ENCODE assay signal across 15 mouse cellular contexts in the genomic region with DNA sequence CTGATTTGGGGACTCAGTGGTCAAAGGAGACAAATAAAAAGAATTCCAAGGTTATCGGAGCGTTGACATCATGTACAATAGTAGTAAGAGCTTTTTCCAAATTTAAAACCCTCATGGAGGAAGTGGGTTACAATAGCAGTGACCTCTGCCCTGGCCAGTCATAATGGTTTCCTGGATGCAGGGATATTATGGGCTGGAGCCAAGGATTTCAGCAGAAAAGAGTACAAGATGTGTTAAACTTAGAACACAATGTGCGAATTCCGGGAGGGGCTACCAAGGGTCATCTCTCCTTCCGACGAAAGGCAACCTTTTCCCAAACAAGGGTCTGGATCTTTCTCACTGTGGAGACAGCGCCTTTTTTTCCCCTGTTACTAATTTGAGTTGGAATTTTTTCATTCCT.
DNase-seq lines count a peak whose midpoint lies in the region; ATAC-seq and TF ChIP-seq lines count a peak whose summit lies in the region.
"Had no signal": no experiment of that assay in that cellular context is flagged by ENCODE, and none has a peak within 500 bp of the region (broad histone marks: within the 10 kb centered on the region; RNA-seq: fewer than 3 reads in every experiment).

No protein-coding gene starts in this region.

- no peak overlapping the region for H3K9ac ChIP-seq in heart, adult 2 months (ENCODE audit: low read depth, low read length)
- no peak overlapping the region for H3K9ac ChIP-seq in heart, embryonic 12.5 days
- no peak overlapping the region for H3K9ac ChIP-seq in forebrain, embryonic 12.5 days
- H3K9ac ChIP-seq: forebrain, postnatal 0 days; hindbrain, embryonic 12.5 days; limb, embryonic 12.5 days; neural tube, embryonic 12.5 days had no signal

- TF ChIP-seq POLR2A in heart, adult 2 months (IDR thresholded peaks at IDR 0.05; ENCODE audit: insufficient read depth, low read depth, low read length): no peak
- TF ChIP-seq POLR2A in kidney, adult 2 months (IDR thresholded peaks at IDR 0.05; ENCODE audit: low read depth, low read length): no peak

- no peak for TF ChIP-seq CTCF in heart, adult 2 months (IDR thresholded peaks at IDR 0.05)
- no peak for TF ChIP-seq CTCF in kidney, adult 2 months (conservative IDR thresholded peaks at IDR 0.05; ENCODE audit: insufficient read depth, insufficient read length, low read depth, low read length)

- ATAC-seq in heart, embryonic 12.5 days (ENCODE audit: insufficient number of reproducible peaks, low FRiP score): no peak
- ATAC-seq in forebrain, embryonic 12.5 days (ENCODE audit: low FRiP score): no peak
- ATAC-seq: forebrain, postnatal 0 days had no signal

- H3K27ac ChIP-seq in heart, adult 2 months: peak overlapping the region; percentile 76
- H3K27ac ChIP-seq in heart, embryonic 12.5 days (ENCODE audit: poor library complexity, severe bottlenecking): no peak overlapping the region
- H3K27ac ChIP-seq in kidney, adult 2 months (ENCODE audit: insufficient read depth, low read depth, low read length): no peak overlapping the region
- no peak overlapping the region for H3K27ac ChIP-seq in forebrain, embryonic 12.5 days
- H3K27ac ChIP-seq: hindbrain, embryonic 12.5 days; layer of hippocampus, adult 2 months; limb, embryonic 12.5 days; neural tube, embryonic 12.5 days had no signal

- H3K4me3 ChIP-seq in heart, adult 2 months: no peak overlapping the region; the same call in 1 of the 2 replicates
- no peak overlapping the region for H3K4me3 ChIP-seq in heart, embryonic 12.5 days
- no peak overlapping the region for H3K4me3 ChIP-seq in kidney, adult 2 months (ENCODE audit: insufficient read depth, low read depth, low read length)
- no peak overlapping the region for H3K4me3 ChIP-seq in forebrain, embryonic 12.5 days (replicated peaks)
- H3K4me3 ChIP-seq: hindbrain, embryonic 12.5 days; layer of hippocampus, adult 2 months; limb, embryonic 12.5 days; neural tube, embryonic 12.5 days had no signal

- H3K27me3 ChIP-seq in heart, adult 2 months (ENCODE audit: control insufficient read depth, insufficient read depth, low read length): no peaks in the 10 kb centered on the region
- no peaks in the 10 kb centered on the region for H3K27me3 ChIP-seq in heart, embryonic 12.5 days (replicated peaks)
- H3K27me3 ChIP-seq in kidney, adult 2 months (replicated peaks; ENCODE audit: control insufficient read depth, insufficient read depth, low read length): no peaks in the 10 kb centered on the region
- H3K27me3 ChIP-seq in forebrain, embryonic 12.5 days: peaks cover 23% of the 10 kb centered on the region
- H3K27me3 ChIP-seq: hindbrain, embryonic 12.5 days; neural tube, embryonic 12.5 days had no signal

- 41% methylated on average over 7 of the region's 7 CpGs for WGBS in heart, adult 2 months
- WGBS in heart, embryonic 12.5 days: 61% methylated on average over 7 of the region's 7 CpGs
- 55% methylated on average over 7 of the region's 7 CpGs for WGBS in kidney, adult 2 months
- WGBS in forebrain, embryonic 12.5 days: 66% methylated on average over 7 of the region's 7 CpGs

- no peaks in the 10 kb centered on the region for H3K9me3 ChIP-seq in heart, embryonic 12.5 days (replicated peaks)
- H3K9me3 ChIP-seq in forebrain, embryonic 12.5 days: no peaks in the 10 kb centered on the region
- H3K9me3 ChIP-seq: hindbrain, embryonic 12.5 days; limb, embryonic 12.5 days; neural tube, embryonic 12.5 days had no signal

- no peak overlapping the region for H3K4me2 ChIP-seq in heart, embryonic 12.5 days
- no peak overlapping the region for H3K4me2 ChIP-seq in forebrain, embryonic 12.5 days
- H3K4me2 ChIP-seq: hindbrain, embryonic 12.5 days; limb, embryonic 12.5 days; neural tube, embryonic 12.5 days had no signal

- no peaks in the 10 kb centered on the region for H3K79me2 ChIP-seq in heart, adult 2 months (replicated peaks; ENCODE audit: control insufficient read depth, insufficient read depth, low read length)

- H3K36me3 ChIP-seq in heart, adult 2 months (ENCODE audit: control insufficient read depth, insufficient read depth, low read length): no peaks in the 10 kb centered on the region
- H3K36me3 ChIP-seq in heart, embryonic 12.5 days: no peaks in the 10 kb centered on the region
- H3K36me3 ChIP-seq in kidney, adult 2 months (ENCODE audit: control insufficient read depth, insufficient read depth, low read length): no peaks in the 10 kb centered on the region
- H3K36me3 ChIP-seq in forebrain, embryonic 12.5 days (replicated peaks): no peaks in the 10 kb centered on the region
- H3K36me3 ChIP-seq: hindbrain, embryonic 12.5 days; limb, embryonic 12.5 days; neural tube, embryonic 12.5 days had no signal

- peaks cover 9% of the 10 kb centered on the region for H3K4me1 ChIP-seq in heart, adult 2 months (ENCODE audit: control insufficient read depth, insufficient read depth, low read length)
- H3K4me1 ChIP-seq in heart, embryonic 12.5 days (replicated peaks): no peaks in the 10 kb centered on the region
- H3K4me1 ChIP-seq in kidney, adult 2 months (ENCODE audit: control insufficient read depth, insufficient read depth, low read length): no peaks in the 10 kb centered on the region
- 0 out of 2 replicates have a peak, but pooled peaks cover 7% of the 10 kb centered on the region for H3K4me1 ChIP-seq in forebrain, embryonic 12.5 days

- peak; percentile 56 to 78 for DNase-seq in heart, adult 2 months
- DNase-seq in adrenal gland, postnatal 25 days: peak; percentile 16
- peak; percentile 95 for DNase-seq in kidney, adult 2 months
- peak; percentile 19 for DNase-seq in lung, postnatal 25 days (ENCODE audit: low spot score)
- no peak for DNase-seq in cerebellum, postnatal 4 days (ENCODE audit: low spot score in 2 of 2)
- DNase-seq in right cerebral cortex, adult 18-20 months: no peak
- DNase-seq: cerebellum, adult 11-12 months; forebrain, postnatal 0 days; thymus, adult 18-20 months had no signal

- peak; percentile 82 for TF ChIP-seq EP300 in heart, adult 2 months (IDR thresholded peaks at IDR 0.05; ENCODE audit: insufficient read depth, low read depth, low read length)

- intact Hi-C loops in heart, adult 2 months (cut with DNase I): loop anchor here (1.0 to 5.0 kb wide), 3 partner anchors 30 to 721 kb away; a partner anchor contains a TSS

Comparison
In these comparisons a context has a peak if more than half of its experiments do, and no peak if none do; other contexts are left out.
1. DNase-seq: peak in heart, adult 2 months (2 of 2), adrenal gland, postnatal 25 days (single experiment), kidney, adult 2 months (single experiment) and lung, postnatal 25 days (single experiment); none in cerebellum, postnatal 4 days (0 of 2) and right cerebral cortex, adult 18-20 months (single experiment).